Mouse (Mus musculus): ENCODE results near the gene Ttc7b.

Gene Ttc7b

GRCm38 (mm10) chr12:100325212-100325611, 195.4 kb downstream of the Ttc7b start:
- DNase-seq, result no peak

- no peak for DNase-seq
Observed at GRCm38 (mm10) chr12:100323641-100324040, 197.0 kb downstream of the Ttc7b start.

- DNase-seq, result no peak
Observed at GRCm38 (mm10) chr12:100322225-100322624, 198.4 kb downstream of the Ttc7b start.

- no peak for DNase-seq
Observed at GRCm38 (mm10) chr12:100321545-100321944, 199.1 kb downstream of the Ttc7b start.

- no peak for DNase-seq
Observed at GRCm38 (mm10) chr12:100319746-100320145, 200.9 kb downstream of the Ttc7b start.

- no peak for DNase-seq
Observed at GRCm38 (mm10) chr12:100317936-100318335, 202.7 kb downstream of the Ttc7b start.

GRCm38 (mm10) chr12:100316094-100316493, 204.5 kb downstream of the Ttc7b start:
- DNase-seq, result no peak

- DNase-seq, result no peak
Observed at GRCm38 (mm10) chr12:100315119-100315885, 205.3 kb downstream of the Ttc7b start.

- no peak for DNase-seq
Observed at GRCm38 (mm10) chr12:100313785-100314375, 206.7 kb downstream of the Ttc7b start.

- DNase-seq, result no peak
Observed at GRCm38 (mm10) chr12:100313209-100313608, 207.4 kb downstream of the Ttc7b start.

- DNase-seq, result no peak
Observed at GRCm38 (mm10) chr12:100310471-100311392, 209.9 kb downstream of the Ttc7b start.

- DNase-seq, result no peak
Observed at GRCm38 (mm10) chr12:100309201-100309600, 211.4 kb downstream of the Ttc7b start.

- peak; percentile 63 for DNase-seq
Observed at GRCm38 (mm10) chr12:100307501-100308260, 212.9 kb downstream of the Ttc7b start.

- DNase-seq, result no peak
Observed at GRCm38 (mm10) chr12:100306336-100306735, 214.3 kb downstream of the Ttc7b start.

- DNase-seq, result peak; percentile 50
Observed at GRCm38 (mm10) chr12:100305051-100305673, 215.5 kb downstream of the Ttc7b start.

- no peak for DNase-seq
Observed at GRCm38 (mm10) chr12:100304280-100304679, 216.3 kb downstream of the Ttc7b start.

GRCm38 (mm10) chr12:100303141-100303540, 217.5 kb downstream of the Ttc7b start:
- DNase-seq, result no peak

GRCm38 (mm10) chr12:100300446-100300845, 220.2 kb downstream of the Ttc7b start:
- no peak for DNase-seq

GRCm38 (mm10) chr12:100299322-100299726, 221.3 kb downstream of the Ttc7b start:
- DNase-seq, result peak; percentile 72

GRCm38 (mm10) chr12:100298788-100299187, 221.8 kb downstream of the Ttc7b start:
- DNase-seq, result peak; percentile 28

- DNase-seq, result no peak
Observed at GRCm38 (mm10) chr12:100297961-100298360, 222.7 kb downstream of the Ttc7b start.

- no peak for DNase-seq
Observed at GRCm38 (mm10) chr12:100294457-100294856, 226.2 kb downstream of the Ttc7b start.
